32 mouse cellular contexts compared by ENCODE assay signal in the genomic region with DNA sequence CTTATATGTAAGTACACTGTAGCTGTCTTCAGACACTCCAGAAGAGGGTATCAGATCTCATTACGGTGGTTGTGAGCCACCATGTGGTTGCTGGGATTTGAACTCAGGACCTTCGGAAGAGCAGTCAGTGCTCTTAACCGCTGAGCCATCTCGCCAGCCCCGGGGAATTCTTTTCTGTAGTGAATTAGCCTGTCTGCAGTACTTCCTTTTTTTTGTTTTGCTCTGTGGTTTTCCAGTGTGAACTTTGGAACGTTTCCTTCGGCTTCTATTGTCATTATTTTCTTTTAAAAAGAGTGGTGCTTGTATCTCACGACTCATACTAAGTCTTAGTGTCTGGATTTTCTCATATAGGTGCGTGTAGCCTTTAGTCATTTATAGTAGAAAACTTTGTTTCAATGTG. TPM values are rescaled to one million over a fixed set of nuclear protein-coding genes. Genes with fewer than 3 reads are reported as not detected.
"Had no signal": no experiment of that assay in that cellular context is flagged by ENCODE, and none has a peak within 500 bp of the region (broad histone marks: within the 10 kb centered on the region; RNA-seq: fewer than 3 reads in every experiment).

No protein-coding gene starts in this region.

RNA-seq across cellular contexts. Expression of gene F13b, which starts 58.4 kb away (rescaled TPM):
- total RNA-seq: heart, postnatal 10 days; heart, postnatal 14 days; heart, postnatal 25 days; heart, postnatal 36 days; heart, postnatal 4 days; hindbrain, postnatal 0 days; layer of hippocampus, adult 18-20 months; layer of hippocampus, adult 2 months; layer of hippocampus, adult 8-10 months; layer of hippocampus, postnatal 10 days; layer of hippocampus, postnatal 14 days; layer of hippocampus, postnatal 25 days; layer of hippocampus, postnatal 36 days; left cerebral cortex, adult 18-20 months; left cerebral cortex, adult 2 months had no signal
- polyA plus RNA-seq: heart, embryonic 10.5 days; heart, embryonic 11.5 days; heart, embryonic 13.5 days; heart, embryonic 14.5 days; heart, embryonic 15.5 days; heart, embryonic 16.5 days; heart, postnatal 0 days; hindbrain, embryonic 10.5 days; hindbrain, embryonic 11.5 days; hindbrain, embryonic 12.5 days; hindbrain, embryonic 13.5 days; hindbrain, embryonic 14.5 days; hindbrain, embryonic 16.5 days; hindbrain, postnatal 0 days; inflammation-experienced regulatory T-cells, adult 6 months; intestine, embryonic 14.5 days; kidney, embryonic 14.5 days; large intestine, adult 2 months had no signal
